Mouse (Mus musculus) lung, postnatal 25 days (tissue): ENCODE measurements around the gene Otub1.

Experiments
- DNase-seq: peaks from one replicate; pipeline ENCODE4 v3.0.0; 2022; ENCODE audit warnings: low spot score

Otub1 gene

DNA sequence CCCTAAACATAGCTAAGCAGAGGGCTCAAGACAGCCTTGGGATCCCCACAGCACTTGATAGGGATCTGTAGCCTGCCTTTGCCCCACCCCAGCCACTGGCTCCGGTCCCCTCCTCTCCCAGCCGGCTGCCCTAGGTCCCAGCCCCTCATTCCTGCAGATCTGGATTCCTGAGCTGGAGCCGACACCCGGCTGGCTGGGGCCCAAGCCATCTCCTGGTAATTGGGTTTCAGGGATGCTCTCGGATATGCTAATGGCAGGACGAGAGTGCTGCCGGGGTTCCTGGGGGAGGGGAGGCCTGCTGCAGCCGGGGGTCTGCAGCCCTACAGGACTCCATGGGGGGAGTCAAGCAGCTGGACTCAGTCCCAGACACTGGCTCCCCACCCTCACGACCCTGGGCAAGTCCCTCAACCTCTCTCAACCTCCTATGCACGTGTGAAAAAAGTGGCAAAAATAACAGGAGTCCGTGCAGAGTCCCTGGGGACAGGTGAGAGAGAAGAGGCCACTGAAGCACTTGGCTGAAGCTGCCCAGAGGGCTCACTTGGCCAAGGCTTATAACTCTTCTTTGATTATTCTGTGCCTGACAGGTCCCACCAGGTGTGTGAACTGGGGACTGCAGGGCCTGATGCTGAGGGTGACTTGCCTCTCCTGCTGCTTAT is 29.9 kb downstream of the Otub1 start:
- no peak for DNase-seq

DNA sequence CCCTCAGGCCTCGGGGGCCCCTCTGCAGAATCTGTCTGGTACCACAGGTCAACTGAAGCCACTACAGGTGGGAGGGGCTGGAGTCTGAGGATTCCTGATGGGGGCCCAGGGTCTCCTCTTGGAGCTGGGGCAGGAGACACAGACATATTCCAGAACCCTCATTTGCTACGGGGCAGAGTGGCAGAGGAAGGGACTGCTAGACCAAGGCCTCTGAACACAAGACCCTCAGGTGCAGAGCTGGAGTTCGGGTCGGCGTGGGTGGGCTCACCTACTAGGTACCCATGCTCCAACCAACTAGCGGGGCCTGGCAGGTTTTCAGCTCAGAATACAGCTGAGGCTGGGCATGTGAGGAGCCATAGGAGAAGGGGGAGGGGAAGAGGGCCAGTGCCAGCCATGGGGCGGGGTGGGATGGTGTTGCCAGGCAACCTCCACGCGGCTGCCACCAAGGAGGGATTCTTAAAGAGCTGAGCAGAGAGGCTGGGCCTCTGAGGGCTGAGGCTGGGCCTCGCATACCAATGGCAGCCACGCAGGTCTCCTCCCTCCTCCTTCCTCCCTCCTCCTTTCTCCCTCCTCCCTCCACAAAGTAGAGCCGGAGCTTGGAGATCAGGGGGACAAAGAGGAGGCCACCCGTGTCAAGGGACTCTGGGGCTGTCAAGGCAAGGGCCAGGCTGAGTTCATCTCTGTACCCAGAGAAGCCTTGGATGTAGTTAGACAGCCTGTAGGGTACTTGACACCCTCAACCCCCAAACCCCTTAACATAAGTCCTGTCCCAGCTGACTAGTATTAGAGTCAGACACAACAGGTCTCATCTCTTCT is 33.9 kb downstream of the Otub1 start:
- peak; percentile 39 for DNase-seq

- no peak for DNase-seq
Observed at GRCm38 (mm10) chr19:7171447-7171846, 34.7 kb downstream of the Otub1 start.

DNA sequence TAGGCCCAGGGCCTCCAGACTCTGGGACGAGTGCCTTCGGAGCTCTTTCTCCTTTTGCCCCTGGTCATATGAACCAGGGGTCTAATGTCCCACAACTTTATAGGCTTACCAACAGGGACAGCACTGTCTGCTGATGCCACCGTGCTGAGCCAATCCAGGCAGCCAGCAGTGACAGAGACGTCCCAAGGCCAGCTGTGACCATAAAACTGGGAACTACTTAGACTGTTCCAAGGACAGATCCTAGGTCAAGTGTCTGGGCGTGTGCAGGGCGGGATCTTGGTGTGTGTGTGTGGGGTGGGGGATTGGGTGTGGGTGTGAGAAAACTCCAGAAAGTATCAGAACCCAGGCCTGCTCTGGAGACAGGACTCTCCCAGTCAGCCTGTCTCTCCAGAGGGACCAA is 35.2 kb downstream of the Otub1 start:
- no peak for DNase-seq

GRCm38 (mm10) chr19:7168423-7168822 is 37.7 kb downstream of the Otub1 start:
- no peak for DNase-seq

DNA sequence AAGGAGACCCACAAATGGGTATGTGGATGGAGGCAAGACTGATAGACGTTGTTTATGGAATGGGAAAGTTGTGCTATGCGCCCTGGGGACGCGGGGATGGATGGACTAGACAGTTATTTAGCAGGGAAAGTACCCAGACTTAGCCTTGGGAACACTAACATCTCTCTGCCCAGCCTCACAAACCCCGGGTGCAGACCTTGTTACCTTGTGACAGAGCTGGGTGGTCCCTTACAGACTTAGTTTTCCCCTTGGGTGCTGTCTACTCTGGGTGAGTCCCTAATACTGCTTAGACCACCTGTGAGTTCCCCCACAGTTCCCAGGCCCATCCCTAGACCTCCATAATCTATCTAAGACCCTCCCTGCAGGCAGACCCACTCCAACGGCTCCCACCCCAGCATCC is 39.3 kb downstream of the Otub1 start:
- DNase-seq, result no peak

DNA sequence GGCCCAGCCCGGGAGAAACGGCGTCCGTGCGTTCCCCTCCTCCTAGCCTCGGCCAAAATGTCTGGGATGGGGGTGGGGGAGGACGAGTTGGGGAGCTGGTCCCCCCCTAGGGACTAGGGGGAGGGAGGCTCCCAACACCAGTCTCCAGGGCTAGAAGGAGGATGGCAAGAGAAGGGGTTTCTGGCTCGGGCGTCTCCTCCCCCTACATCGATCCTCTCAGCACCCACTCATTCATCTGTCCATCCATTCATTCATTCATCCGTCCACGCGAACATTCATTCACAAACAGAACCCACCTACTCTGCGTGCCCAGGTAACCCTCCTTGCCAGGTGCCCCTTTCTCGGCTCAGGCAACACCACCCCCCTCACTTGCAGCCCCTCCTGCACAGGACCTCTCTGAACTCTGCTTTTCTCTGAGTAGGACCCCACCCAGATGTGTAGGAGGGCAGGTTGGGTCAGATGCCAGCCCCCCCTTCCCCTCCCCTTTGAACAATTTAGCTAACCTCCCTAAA is 39.9 kb downstream of the Otub1 start:
- DNase-seq, result no peak

DNA sequence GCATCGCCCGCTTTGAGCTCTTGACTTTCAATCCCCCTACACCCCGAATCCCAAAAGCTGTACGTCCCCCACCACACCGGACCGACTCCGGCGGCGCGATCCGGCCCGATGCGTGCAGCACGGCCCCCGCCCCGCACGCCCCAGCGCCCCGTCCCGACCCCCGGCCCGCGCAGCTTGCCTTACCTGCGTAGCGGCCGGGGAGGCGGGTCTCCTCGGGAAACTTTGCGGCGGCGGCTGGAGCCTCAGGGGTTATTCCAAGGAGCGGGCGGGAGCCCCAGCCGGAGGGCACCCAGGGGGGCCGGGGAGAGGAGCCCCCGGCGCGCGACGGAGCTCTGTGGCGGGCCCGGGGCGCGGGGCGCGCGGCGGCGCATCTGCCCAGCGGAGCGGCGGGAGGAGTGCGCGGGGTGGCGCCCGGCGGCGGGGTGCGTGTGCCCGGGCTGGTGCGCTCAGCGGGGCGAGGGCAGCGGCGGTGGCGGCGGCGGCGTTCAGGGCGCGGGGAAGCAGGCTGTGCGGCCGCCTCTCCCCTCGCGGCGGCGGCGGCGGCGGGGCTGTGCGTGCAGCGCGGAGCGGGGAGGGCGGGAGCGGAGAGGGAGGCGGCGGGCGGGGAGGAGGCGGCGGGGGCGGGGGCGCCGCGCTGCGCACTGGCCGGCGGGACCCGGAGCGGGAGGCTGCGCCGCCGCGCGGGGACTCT is 40.5 kb downstream of the Otub1 start:
- no peak for DNase-seq

GRCm38 (mm10) chr19:7164820-7165323 is 41.2 kb downstream of the Otub1 start:
- DNase-seq, result no peak

- no peak for DNase-seq
Observed at GRCm38 (mm10) chr19:7164238-7164637, 41.9 kb downstream of the Otub1 start.

GRCm38 (mm10) chr19:7161064-7161463 is 45.1 kb downstream of the Otub1 start:
- DNase-seq, result no peak

DNA sequence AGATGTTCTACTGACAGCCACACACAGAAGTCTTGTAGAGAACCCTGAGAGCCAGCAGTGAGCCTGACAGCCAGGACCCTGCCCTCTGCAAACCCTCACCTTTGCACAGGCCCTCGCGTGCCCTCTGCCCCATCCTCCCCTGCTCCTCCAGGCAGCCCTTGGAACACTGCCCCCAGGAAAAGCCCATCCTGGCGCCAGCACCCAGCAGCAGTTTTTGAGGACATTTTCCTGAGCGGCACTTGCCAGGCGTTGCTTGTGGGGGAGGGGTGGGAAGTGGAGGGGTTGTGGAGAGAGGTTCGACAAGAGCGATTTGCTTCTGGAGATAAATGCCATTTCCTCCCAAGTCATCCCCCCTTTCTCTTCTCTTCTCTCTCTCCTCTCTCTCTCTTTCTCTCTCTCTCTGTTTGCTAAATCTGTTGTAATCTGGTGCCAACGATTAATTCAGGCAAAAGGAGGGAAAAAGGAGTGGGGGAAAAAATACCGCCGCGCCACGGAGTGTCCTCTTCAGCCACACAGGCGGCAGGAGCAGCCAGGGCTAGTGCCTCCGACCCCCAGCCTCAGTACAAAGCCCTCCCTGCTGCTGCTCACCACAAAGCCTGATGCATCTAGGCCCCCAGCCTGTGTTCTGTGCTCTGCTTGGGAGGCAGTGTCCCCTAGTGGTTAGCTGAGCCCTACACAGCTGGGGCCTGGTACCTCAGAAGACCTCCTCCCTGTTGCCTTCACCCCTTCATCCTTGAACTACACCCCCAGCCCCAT is 45.8 kb downstream of the Otub1 start:
- DNase-seq, result no peak

DNA sequence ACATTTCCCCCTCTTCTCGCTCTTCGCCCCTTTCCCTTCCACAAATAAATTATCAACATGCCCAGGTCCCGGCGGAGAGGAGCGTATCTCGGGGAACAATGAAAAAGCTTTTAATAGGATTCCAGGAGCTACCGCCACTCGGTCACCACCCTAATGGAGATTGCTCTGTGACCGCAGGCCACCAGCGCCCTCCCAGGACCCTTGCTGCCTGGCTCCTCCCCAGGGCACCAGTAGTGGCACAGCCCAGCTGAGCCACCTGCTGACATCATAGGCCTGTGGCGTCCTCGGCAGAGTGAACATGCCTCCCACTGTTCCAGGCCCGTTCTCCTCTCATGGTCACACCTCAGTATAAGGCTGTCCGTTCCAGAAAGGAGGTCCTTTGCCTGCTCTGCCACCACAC is 48.4 kb downstream of the Otub1 start:
- DNase-seq, result no peak

DNA sequence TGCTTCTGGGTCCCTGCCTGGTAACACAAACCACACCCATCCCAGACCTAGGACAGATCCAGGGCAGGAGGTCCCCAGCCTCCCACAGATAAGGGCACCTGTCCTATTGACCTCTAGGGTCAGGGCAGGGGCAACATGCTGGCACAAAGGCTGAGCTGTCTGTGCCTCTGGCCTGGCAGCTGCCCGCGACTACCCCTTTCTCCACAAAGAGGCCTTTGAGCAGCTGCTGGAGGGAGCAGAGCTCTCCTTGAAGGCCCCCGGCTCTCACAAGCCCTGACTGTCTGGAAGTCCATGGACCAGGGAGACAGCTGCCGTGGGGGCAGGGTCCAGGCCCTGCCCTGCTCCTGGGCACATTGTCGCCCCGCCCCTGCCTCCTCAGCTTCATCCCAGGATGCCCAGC is 50.9 kb downstream of the Otub1 start:
- DNase-seq, result no peak

GRCm38 (mm10) chr19:7153232-7153631 is 52.9 kb downstream of the Otub1 start:
- no peak for DNase-seq

- no peak for DNase-seq
Observed at GRCm38 (mm10) chr19:7151927-7152653, 54.0 kb downstream of the Otub1 start.

- DNase-seq, result no peak
Observed at GRCm38 (mm10) chr19:7151300-7151926, 54.7 kb downstream of the Otub1 start.

GRCm38 (mm10) chr19:7149158-7149685 is 56.9 kb downstream of the Otub1 start:
- no peak for DNase-seq

DNA sequence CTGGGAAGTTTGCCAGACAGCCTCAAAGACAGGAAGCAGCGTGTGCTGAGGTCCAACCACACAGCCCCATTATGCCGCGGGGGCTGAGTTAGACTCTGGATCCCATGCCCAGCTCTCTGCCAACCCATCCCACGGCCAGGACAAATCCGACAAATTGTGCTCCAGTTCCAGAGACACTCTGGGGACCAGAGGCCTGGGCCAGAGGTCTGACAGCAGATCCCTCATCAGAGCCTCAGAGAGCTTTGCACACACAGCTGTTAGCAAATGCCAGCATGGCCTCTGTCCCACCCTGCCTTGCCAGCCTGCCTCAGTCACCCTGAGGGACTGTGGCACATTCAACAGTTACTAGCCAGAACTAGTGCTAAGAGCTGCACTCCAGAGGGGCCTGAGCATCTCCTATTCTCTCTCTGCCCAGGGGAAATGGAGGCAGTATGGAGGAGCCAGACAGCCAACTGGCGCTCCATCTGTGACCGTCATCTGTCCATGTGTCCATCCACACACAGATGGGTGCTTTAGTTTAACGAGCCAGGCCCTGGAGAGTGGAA is 57.5 kb downstream of the Otub1 start:
- DNase-seq, result no peak
